ENCODE assay signal across 11 mouse cellular contexts in the genomic region with DNA sequence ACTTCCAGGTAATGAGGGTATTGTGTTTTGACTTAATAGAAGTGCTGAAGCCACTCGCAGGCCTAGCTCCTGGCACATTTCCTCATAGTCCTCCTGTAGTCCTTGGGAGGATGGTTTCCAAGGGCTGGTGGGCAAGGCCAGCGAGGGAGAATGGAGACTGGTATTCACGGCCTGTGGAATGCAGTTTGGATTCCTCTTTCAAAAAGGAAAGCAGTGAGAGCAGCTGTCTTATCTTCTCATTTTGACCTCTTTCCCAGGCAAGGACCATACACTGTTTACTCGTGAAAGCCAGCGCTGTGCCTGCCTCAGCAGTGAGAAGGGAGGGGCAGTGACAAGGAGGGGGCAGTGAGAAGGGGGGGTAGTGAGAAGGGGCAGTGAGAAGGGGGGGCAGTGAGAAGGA. TPM values are rescaled to one million over a fixed set of nuclear protein-coding genes. Genes with fewer than 3 reads are reported as not detected.
DNase-seq lines count a peak whose midpoint lies in the region; ATAC-seq and TF ChIP-seq lines count a peak whose summit lies in the region.
"Had no signal": no experiment of that assay in that cellular context is flagged by ENCODE, and none has a peak within 500 bp of the region (broad histone marks: within the 10 kb centered on the region; RNA-seq: fewer than 3 reads in every experiment).

No protein-coding gene starts in this region.

- peak; percentile 48 for DNase-seq in lung, postnatal 0 days (ENCODE audit: low spot score)
- DNase-seq in lung, postnatal 25 days (ENCODE audit: low spot score) = no peak
- DNase-seq in spleen, postnatal 14 days (ENCODE audit: low spot score in 2 of 2) = no peak
- DNase-seq: kidney, postnatal 14 days; left cerebral cortex, postnatal 4 days had no signal

- no peak overlapping the region for H3K4me2 ChIP-seq in forebrain, embryonic 13.5 days
- H3K4me2 ChIP-seq in forebrain, embryonic 12.5 days = no peak overlapping the region
- no peak overlapping the region for H3K4me2 ChIP-seq in lung, postnatal 0 days (replicated peaks; ENCODE audit: low read depth, low read length)
- 0 out of 2 replicates have a peak overlapping the region, but pooled peaks have one; percentile 21 for H3K4me2 ChIP-seq in heart, embryonic 15.5 days
- H3K4me2 ChIP-seq: forebrain, embryonic 15.5 days had no signal

- no peaks in the 10 kb centered on the region for H3K9me3 ChIP-seq in forebrain, embryonic 13.5 days (replicated peaks)
- no peaks in the 10 kb centered on the region for H3K9me3 ChIP-seq in forebrain, embryonic 12.5 days
- H3K9me3 ChIP-seq in lung, postnatal 0 days (ENCODE audit: low read length) = no peaks in the 10 kb centered on the region
- H3K9me3 ChIP-seq in heart, embryonic 15.5 days (replicated peaks) = no peaks in the 10 kb centered on the region
- H3K9me3 ChIP-seq: forebrain, embryonic 15.5 days had no signal

- no peaks in the 10 kb centered on the region for H3K36me3 ChIP-seq in forebrain, embryonic 13.5 days (ENCODE audit: poor library complexity, severe bottlenecking)
- no peaks in the 10 kb centered on the region for H3K36me3 ChIP-seq in forebrain, embryonic 12.5 days (replicated peaks)
- H3K36me3 ChIP-seq in lung, postnatal 0 days (ENCODE audit: insufficient read depth, low read length) = no peaks in the 10 kb centered on the region
- no peaks in the 10 kb centered on the region for H3K36me3 ChIP-seq in heart, embryonic 15.5 days
- H3K36me3 ChIP-seq: forebrain, embryonic 15.5 days had no signal

- no peak for TF ChIP-seq POLR2A in olfactory bulb, adult 2 months (IDR thresholded peaks at IDR 0.05; ENCODE audit: insufficient read depth, low read depth, low read length)

- ATAC-seq in forebrain, embryonic 13.5 days = 0 out of 2 replicates have a peak, but pooled peaks have one; percentile 24
- no peak for ATAC-seq in forebrain, embryonic 12.5 days (ENCODE audit: low FRiP score)
- peak; percentile 52 for ATAC-seq in lung, postnatal 0 days
- ATAC-seq in heart, embryonic 15.5 days (replicated peaks; ENCODE audit: insufficient number of reproducible peaks, insufficient read depth, low FRiP score, low read depth) = peak; percentile 58
- ATAC-seq in activated CD4-positive, CD25-positive, alpha-beta regulatory T cell, adult 4 months = no peak

- no peak for TF ChIP-seq CTCF in lung, postnatal 0 days (IDR thresholded peaks at IDR 0.05)
- TF ChIP-seq CTCF in olfactory bulb, adult 2 months (IDR thresholded peaks at IDR 0.05; ENCODE audit: insufficient read depth, low read depth, low read length) = no peak

- 45% methylated on average over 5 of the region's 5 CpGs for WGBS in forebrain, embryonic 13.5 days
- 43% methylated on average over 5 of the region's 5 CpGs for WGBS in forebrain, embryonic 12.5 days
- WGBS in lung, postnatal 0 days = 19% methylated on average over 5 of the region's 5 CpGs
- 12% methylated on average over 5 of the region's 5 CpGs for WGBS in heart, embryonic 15.5 days
- WGBS in olfactory bulb, adult 2 months = 39% methylated on average over 5 of the region's 5 CpGs

- no peak overlapping the region for H3K27ac ChIP-seq in forebrain, embryonic 13.5 days
- H3K27ac ChIP-seq in forebrain, embryonic 12.5 days = no peak overlapping the region
- H3K27ac ChIP-seq in lung, postnatal 0 days (ENCODE audit: low read length) = no peak overlapping the region
- H3K27ac ChIP-seq in heart, embryonic 15.5 days = peak overlapping the region; percentile 46
- H3K27ac ChIP-seq in olfactory bulb, adult 2 months (ENCODE audit: insufficient read depth, low read depth, low read length) = peak overlapping the region; percentile 70; the same call in 1 of the 2 replicates
- H3K27ac ChIP-seq: forebrain, embryonic 15.5 days had no signal

- H3K4me1 ChIP-seq in forebrain, embryonic 13.5 days = no peaks in the 10 kb centered on the region
- 0 out of 2 replicates have a peak, but pooled peaks cover 5% of the 10 kb centered on the region for H3K4me1 ChIP-seq in forebrain, embryonic 12.5 days
- peaks cover 21% of the 10 kb centered on the region; the same call in 1 of the 2 replicates for H3K4me1 ChIP-seq in lung, postnatal 0 days (ENCODE audit: insufficient read depth, low read depth, low read length)
- peaks cover 33% of the 10 kb centered on the region for H3K4me1 ChIP-seq in heart, embryonic 15.5 days (replicated peaks)
- peaks cover 20% of the 10 kb centered on the region for H3K4me1 ChIP-seq in olfactory bulb, adult 2 months (ENCODE audit: control insufficient read depth, insufficient read depth, low read length)

- H3K4me3 ChIP-seq in forebrain, embryonic 13.5 days = no peak overlapping the region
- no peak overlapping the region for H3K4me3 ChIP-seq in forebrain, embryonic 12.5 days (replicated peaks)
- H3K4me3 ChIP-seq in lung, postnatal 0 days (ENCODE audit: low read depth, low read length) = no peak overlapping the region
- no peak overlapping the region for H3K4me3 ChIP-seq in heart, embryonic 15.5 days
- no peak overlapping the region for H3K4me3 ChIP-seq in olfactory bulb, adult 2 months (ENCODE audit: insufficient read depth, low read depth, low read length)
- H3K4me3 ChIP-seq: forebrain, embryonic 15.5 days had no signal

- no peaks in the 10 kb centered on the region for H3K27me3 ChIP-seq in forebrain, embryonic 13.5 days
- H3K27me3 ChIP-seq in forebrain, embryonic 12.5 days = no peaks in the 10 kb centered on the region
- no peaks in the 10 kb centered on the region for H3K27me3 ChIP-seq in lung, postnatal 0 days (replicated peaks; ENCODE audit: insufficient read depth, low read length)
- no peaks in the 10 kb centered on the region for H3K27me3 ChIP-seq in heart, embryonic 15.5 days
- H3K27me3 ChIP-seq: forebrain, embryonic 15.5 days had no signal

- H3K9ac ChIP-seq in forebrain, embryonic 13.5 days = no peak overlapping the region
- no peak overlapping the region for H3K9ac ChIP-seq in forebrain, embryonic 12.5 days
- H3K9ac ChIP-seq in lung, postnatal 0 days (replicated peaks; ENCODE audit: low read depth) = no peak overlapping the region
- H3K9ac ChIP-seq in heart, embryonic 15.5 days = no peak overlapping the region
- H3K9ac ChIP-seq: forebrain, embryonic 15.5 days had no signal

- no peak for TF ChIP-seq EP300 in lung, postnatal 0 days (IDR thresholded peaks at IDR 0.05)

RNA-seq across cellular contexts. Expression of a gene that starts 42.4 kb away (rescaled TPM):
- 11.5 and 13.3 TPM in 2 replicates for polyA plus RNA-seq in forebrain, embryonic 13.5 days (2015; fragmentation: Nextera tagmentation; extraction: Ambion mirVana)
- polyA plus RNA-seq in forebrain, embryonic 12.5 days (2016; fragmentation: Nextera tagmentation; extraction: Ambion mirVana) = 9.5 and 10.0 TPM in 2 replicates
- polyA plus RNA-seq in lung, postnatal 0 days (2015; fragmentation: Nextera tagmentation; extraction: Ambion mirVana) = 21.4 and 22.0 TPM in 2 replicates
- polyA plus RNA-seq in heart, embryonic 15.5 days (2015; fragmentation: Nextera tagmentation; extraction: Ambion mirVana) = 9.6 and 11.3 TPM in 2 replicates
- polyA plus RNA-seq in olfactory bulb, adult 2 months (2012; ENCODE audit: insufficient read depth, insufficient read length, low replicate concordance, missing spikeins) = 157 TPM in 1 of 2 replicates, not detected in the other
- polyA plus RNA-seq in activated CD4-positive, CD25-positive, alpha-beta regulatory T cell, adult 4 months (2017; shearing (Covaris generic)) = 10 to 100 TPM in 1 of 2 experiments, 1 to 10 TPM in 1; 9.2 to 10.6 TPM

Comparison
In these comparisons a context has a peak if more than half of its experiments do, and no peak if none do; other contexts are left out.
1. ATAC-seq: peak in forebrain, embryonic 13.5 days (single experiment), lung, postnatal 0 days (single experiment) and heart, embryonic 15.5 days (single experiment); none in forebrain, embryonic 12.5 days (single experiment) and activated CD4-positive, CD25-positive, alpha-beta regulatory T cell, adult 4 months (single experiment).
2. H3K27ac ChIP-seq: peak in heart, embryonic 15.5 days (single experiment) and olfactory bulb, adult 2 months (single experiment); none in forebrain, embryonic 13.5 days (single experiment), forebrain, embryonic 12.5 days (single experiment) and lung, postnatal 0 days (single experiment).